Mouse (Mus musculus) lung, embryonic 14.5 days (tissue): ENCODE measurements around the gene Gm13420. TPM values are rescaled to one million over a fixed set of nuclear protein-coding genes. Genes with fewer than 3 reads are reported as not detected.
A peak's percentile ranks its signal among the peaks of the same experiment; 100 is the strongest.
"Not testable (repeated sequence)": the region's sequence is repeated elsewhere in the genome, so short reads cannot be mapped to it uniquely, and the experiment has no call there.

ENCODE experiments used
- ATAC-seq: fragments of 200-750 bp; cut with Nextera tagmentation; 2 replicates; pipeline ENCODE4 v1.8.0; 2017; ENCODE audit warnings: mild to moderate bottlenecking, moderate TSS enrichment, moderate library complexity; ENCODE audit not compliant: insufficient read depth
- DNase-seq: peaks from one replicate; pipeline ENCODE4 v3.0.0-alpha.2; 2015
- H3K27ac ChIP-seq: fragments of 300-500 bp; sonication (generic); 2 replicates; pipeline ENCODE4 v1.5.1; 2014; ENCODE audit warnings: low read depth, mild to moderate bottlenecking, moderate library complexity
- H3K27me3 ChIP-seq: fragments of 300-500 bp; sonication (generic); 2 replicates; pipeline ENCODE4 v1.6.1; 2014; ENCODE audit warnings: low read length, control low read depth; ENCODE audit not compliant: insufficient read depth
- H3K36me3 ChIP-seq: fragments of 300-500 bp; sonication (generic); 2 replicates; pipeline ENCODE4 v1.6.1; 2014; ENCODE audit warnings: control low read depth; ENCODE audit not compliant: insufficient read depth
- H3K4me1 ChIP-seq: fragments of 300-500 bp; sonication (generic); 2 replicates; pipeline ENCODE4 v1.6.1; 2014; ENCODE audit warnings: antibody characterized with exemption, control low read depth; ENCODE audit not compliant: insufficient read depth
- H3K4me2 ChIP-seq: fragments of 300-500 bp; sonication (generic); 2 replicates; pipeline ENCODE4 v1.6.1; 2014; ENCODE audit warnings: mild to moderate bottlenecking
- H3K4me3 ChIP-seq: fragments of 300-500 bp; sonication (generic); 2 replicates; pipeline ENCODE4 v1.5.1; 2014; ENCODE audit warnings: low read depth, low read length
- H3K9ac ChIP-seq: fragments of 300-500 bp; sonication (generic); 2 replicates; pipeline ENCODE4 v1.6.1; 2014
- H3K9me3 ChIP-seq: fragments of 300-500 bp; sonication (generic); 2 replicates; pipeline ENCODE4 v1.6.1; 2016; ENCODE audit warnings: low read depth, low read length, control low read depth
- CTCF ChIP-seq: IDR thresholded peaks from 2 replicates; pipeline ENCODE4 v1.5.1; 2016; ENCODE audit warnings: antibody characterized with exemption, low read depth
- WGBS: fragments of 180-500 bp; shearing (Covaris S2); extraction: QIAGEN DNeasy Blood & Tissue Kit; methylation state at CpG from one replicate; pipeline ENCODE4 v1.1.7; 2014; 5-methylcytosine and 5-hydroxymethylcytosine counted together
- polyA plus RNA-seq: library from polyadenylated mRNA; unstranded; fragments of >200 nt; fragmentation: Nextera tagmentation; extraction: Ambion mirVana; gene quantifications from 2 replicates; pipeline ENCODE4 v1.2.1, GENCODE M21; 2014

Gm13420 gene
- 1.6 and 2.1 TPM in 2 replicates for polyA plus RNA-seq

- H3K27me3 ChIP-seq = peaks cover 56% of the 10 kb centered on the region
- H3K36me3 ChIP-seq = no peaks in the 10 kb centered on the region
- H3K4me1 ChIP-seq = 0 out of 2 replicates have a peak, but pooled peaks cover 3% of the 10 kb centered on the region
- peak within 1 kb of the TSS; percentile 33 for H3K9ac ChIP-seq
- H3K4me2 ChIP-seq = peak within 1 kb of the TSS; percentile 58
- peak within 1 kb of the TSS; percentile 24 for H3K4me3 ChIP-seq
- H3K9me3 ChIP-seq = no peaks in the 10 kb centered on the region
- peak within 1 kb of the TSS; percentile 58; the same call in 1 of the 2 replicates for H3K27ac ChIP-seq
- TF ChIP-seq CTCF = no peak
- 5% methylated on average over 28 of the region's 28 CpGs for WGBS
- DNase-seq (peak; percentile 50), ATAC-seq (peak; percentile 70)
These were observed at the start of gene Gm13420 for GRCm38 (mm10) chr2:29751497-29751896. Gene Gm13420 (minus strand): TSS chr2:29751685.

- 90% methylated on average over 2 of the region's 2 CpGs for WGBS
These were observed 41.4 kb upstream of the Gm13420 start for GRCm38 (mm10) chr2:29792772-29793487.

GRCm38 (mm10) chr2:29787937-29788681 is 36.6 kb upstream of the Gm13420 start, which contains the start of gene Trub2:
Gene Trub2 (minus strand): TSS chr2:29788502.
- peaks cover 49% of the 10 kb centered on the region for H3K36me3 ChIP-seq
- TF ChIP-seq CTCF = no peak
- no peaks in the 10 kb centered on the region; the same call in 1 of the 2 replicates for H3K4me1 ChIP-seq
- H3K9me3 ChIP-seq = no peaks in the 10 kb centered on the region
- H3K4me2 ChIP-seq = peak within 1 kb of the TSS; percentile 87
- H3K27me3 ChIP-seq = no peaks in the 10 kb centered on the region
- H3K27ac ChIP-seq = peak within 1 kb of the TSS; percentile 64; the same call in 1 of the 2 replicates
- DNase-seq (peak; percentile 88), ATAC-seq (peak; percentile 92)
- H3K9ac ChIP-seq = peak within 1 kb of the TSS; percentile 74
- H3K4me3 ChIP-seq = peak within 1 kb of the TSS; percentile 79
- WGBS = under 1% methylated on average over 45 of the region's 45 CpGs

More at GRCm38 (mm10) chr2:29792772-29793487, 41.4 kb upstream of the Gm13420 start:
- DNase-seq (no peak), ATAC-seq (no peak)
- no peak for TF ChIP-seq CTCF
- no peaks in the 10 kb centered on the region for H3K9me3 ChIP-seq
- no peak overlapping the region for H3K27ac ChIP-seq
- no peak overlapping the region for H3K4me3 ChIP-seq
- H3K27me3 ChIP-seq = no peaks in the 10 kb centered on the region
- H3K4me1 ChIP-seq = no peaks in the 10 kb centered on the region
- H3K4me2 ChIP-seq = no peak overlapping the region
- peaks cover 39% of the 10 kb centered on the region for H3K36me3 ChIP-seq
- H3K9ac ChIP-seq = no peak overlapping the region

GRCm38 (mm10) chr2:29787104-29787917 is 35.8 kb upstream of the Gm13420 start, which contains the start of gene Coq4:
Gene Coq4 (plus strand): TSS chr2:29787493.
- ATAC-seq (peak; percentile 92), DNase-seq (peak; percentile 98)
- peak within 1 kb of the TSS; percentile 74 for H3K9ac ChIP-seq
- H3K4me3 ChIP-seq = peak within 1 kb of the TSS; percentile 79
- no peaks in the 10 kb centered on the region; the same call in 1 of the 2 replicates for H3K4me1 ChIP-seq
- peaks cover 55% of the 10 kb centered on the region for H3K36me3 ChIP-seq
- no peaks in the 10 kb centered on the region for H3K27me3 ChIP-seq
- H3K4me2 ChIP-seq = peak within 1 kb of the TSS; percentile 87
- TF ChIP-seq CTCF = no peak
- H3K27ac ChIP-seq = peak within 1 kb of the TSS; percentile 64; the same call in 1 of the 2 replicates
- H3K9me3 ChIP-seq = no peaks in the 10 kb centered on the region
- WGBS = 2% methylated on average over 31 of the region's 31 CpGs

- no peak overlapping the region for H3K4me2 ChIP-seq
- WGBS = 64% methylated on average over 4 of the region's 4 CpGs
- no peaks in the 10 kb centered on the region for H3K27me3 ChIP-seq
- ATAC-seq (no peak; the same call in 1 of the 2 replicates), DNase-seq (peak; percentile 50)
- peaks cover 4% of the 10 kb centered on the region; the same call in 1 of the 2 replicates for H3K9me3 ChIP-seq
- no peak for TF ChIP-seq CTCF
- no peak overlapping the region for H3K9ac ChIP-seq
- no peak overlapping the region for H3K4me3 ChIP-seq
- peaks cover 61% of the 10 kb centered on the region for H3K36me3 ChIP-seq
- H3K27ac ChIP-seq = no peak overlapping the region
- H3K4me1 ChIP-seq = no peaks in the 10 kb centered on the region; the same call in 1 of the 2 replicates
These were observed 32.8 kb upstream of the Gm13420 start for GRCm38 (mm10) chr2:29784290-29784689.

- WGBS = 92% methylated on average over 2 of the region's 2 CpGs
- not testable (repeated sequence) for ATAC-seq, H3K9ac ChIP-seq, H3K4me3 ChIP-seq, DNase-seq, H3K27me3 ChIP-seq, H3K9me3 ChIP-seq, H3K4me2 ChIP-seq, H3K27ac ChIP-seq, H3K4me1 ChIP-seq
- H3K36me3 ChIP-seq = peaks cover 91% of the 10 kb centered on the region
These were observed 29.8 kb upstream of the Gm13420 start for GRCm38 (mm10) chr2:29781256-29781655.
